Mouse (Mus musculus) MEL (cell line): ENCODE data around the gene Csnk2a2. TPM values are rescaled to one million over a fixed set of nuclear protein-coding genes. Genes with fewer than 3 reads are reported as not detected.

Experiments
- DNase-seq: peaks from one replicate; pipeline ENCODE4 v3.0.0; 2011; ENCODE audit warnings: low read depth, low spot score
- H3K27ac ChIP-seq: 2 replicates; pipeline ENCODE4 v1.5.1; 2012; ENCODE audit warnings: low read depth, mild to moderate bottlenecking, control low read depth, low read length, moderate library complexity; ENCODE audit not compliant: control insufficient read depth
- H3K27me3 ChIP-seq, 2 experiments: fragments of 150-350 bp in 1 of 2; sonication (generic) in 1 of 2; 2 replicates each; pipeline ENCODE4 v1.6.1; 2012; ENCODE audit warnings: low read length in 2 of 2, mild to moderate bottlenecking in 2 of 2, improper control_type of control experiment in 1 of 2, moderate library complexity in 1 of 2; ENCODE audit not compliant: insufficient read depth in 2 of 2, control insufficient read depth in 1 of 2
- H3K36me3 ChIP-seq, 2 experiments: 2 replicates each; pipeline ENCODE4 v1.6.1; 2012 to 2014; ENCODE audit warnings: low read length in 2 of 2, improper control_type of control experiment in 1 of 2, inconsistent platforms in 1 of 2, mild to moderate bottlenecking in 1 of 2; ENCODE audit not compliant: insufficient read depth in 2 of 2, control insufficient read depth in 1 of 2
- H3K4me1 ChIP-seq, 2 experiments: fragments of 150-350 bp in 1 of 2; sonication (generic) in 1 of 2; 2 replicates each; pipeline ENCODE4 v1.6.1; 2012; ENCODE audit warnings: low read length in 2 of 2, improper control_type of control experiment in 1 of 2, mild to moderate bottlenecking in 1 of 2; ENCODE audit not compliant: insufficient read depth in 2 of 2, control insufficient read depth in 1 of 2
- H3K4me3 ChIP-seq, 2 experiments: fragments of 150-350 bp in 1 of 2; sonication (generic) in 1 of 2; 2 replicates each; pipeline ENCODE4 v1.5.1; 2012; ENCODE audit warnings: low read depth in 2 of 2, low read length in 2 of 2, mild to moderate bottlenecking in 2 of 2, moderate library complexity in 2 of 2, control low read depth in 1 of 2, improper control_type of control experiment in 1 of 2; ENCODE audit not compliant: control insufficient read depth in 1 of 2, insufficient read depth in 1 of 2
- H3K79me2 ChIP-seq: 2 replicates; pipeline ENCODE4 v1.6.1; 2012; ENCODE audit warnings: mild to moderate bottlenecking, low read length, moderate library complexity; ENCODE audit not compliant: control insufficient read depth, poor library complexity, insufficient read depth
- H3K9ac ChIP-seq: 2 replicates; pipeline ENCODE4 v1.6.1; 2012; ENCODE audit warnings: low read depth, mild to moderate bottlenecking, control low read depth, low read length, moderate library complexity; ENCODE audit not compliant: control insufficient read depth, poor library complexity, severe bottlenecking
- H3K9me3 ChIP-seq: fragments of 150-350 bp; sonication (generic); replicated peaks from 2 replicates; pipeline ENCODE4 v1.6.1; 2012; ENCODE audit warnings: mild to moderate bottlenecking, low read length, improper control_type of control experiment, moderate library complexity; ENCODE audit not compliant: insufficient read depth
- BHLHE40 ChIP-seq: IDR thresholded peaks from 2 replicates; pipeline ENCODE4 v1.6.1; 2012; ENCODE audit warnings: low read depth, mild to moderate bottlenecking, inconsistent platforms, low read length, improper control_type of control experiment, borderline replicate concordance
- CHD1 ChIP-seq: IDR thresholded peaks from 2 replicates; pipeline ENCODE4 v1.6.1; 2012; ENCODE audit warnings: low read depth, mild to moderate bottlenecking, inconsistent platforms, low read length, improper control_type of control experiment
- CHD2 ChIP-seq: IDR thresholded peaks from 2 replicates; pipeline ENCODE4 v1.6.1; 2011; ENCODE audit warnings: low read length, improper control_type of control experiment
- EP300 ChIP-seq, 2 experiments: IDR thresholded peaks; 2 replicates each; pipeline ENCODE4 v1.6.1; 2011; ENCODE audit warnings: improper control_type of control experiment in 2 of 2, low read length in 2 of 2, low read depth in 1 of 2, mild to moderate bottlenecking in 1 of 2
- ETS1 ChIP-seq: IDR thresholded peaks from 2 replicates; pipeline ENCODE4 v1.6.1; 2012; ENCODE audit warnings: low read depth, mild to moderate bottlenecking, inconsistent platforms, low read length, improper control_type of control experiment, moderate library complexity
- GABPA ChIP-seq: IDR thresholded peaks from 2 replicates; pipeline ENCODE4 v1.6.1; 2012; ENCODE audit warnings: low read depth, mild to moderate bottlenecking, inconsistent platforms, low read length, improper control_type of control experiment, moderate library complexity
- JUND ChIP-seq: IDR thresholded peaks from 2 replicates; pipeline ENCODE4 v1.6.1; 2011; ENCODE audit warnings: low read depth, mild to moderate bottlenecking, improper control_type of control experiment, low read length
- MAFK ChIP-seq: IDR thresholded peaks from 2 replicates; pipeline ENCODE4 v1.6.1; 2011; ENCODE audit warnings: low read depth, mild to moderate bottlenecking, low read length, improper control_type of control experiment, borderline replicate concordance
- MAX ChIP-seq: IDR thresholded peaks from 2 replicates; pipeline ENCODE4 v1.6.1; 2011; ENCODE audit warnings: low read length, improper control_type of control experiment
- MXI1 ChIP-seq: IDR thresholded peaks from 2 replicates; pipeline ENCODE4 v1.6.1; 2011; ENCODE audit warnings: mild to moderate bottlenecking, low read depth, low read length, improper control_type of control experiment
- MYB ChIP-seq: IDR thresholded peaks from 2 replicates; pipeline ENCODE4 v1.6.1; 2011; ENCODE audit warnings: mild to moderate bottlenecking, low read depth, low read length, improper control_type of control experiment
- NELFE ChIP-seq: IDR thresholded peaks from 2 replicates; pipeline ENCODE4 v1.6.1; 2011; ENCODE audit warnings: low read depth, low read length, improper control_type of control experiment
- NRF1 ChIP-seq: IDR thresholded peaks from 2 replicates; pipeline ENCODE4 v1.6.1; 2014; ENCODE audit warnings: low read depth, mild to moderate bottlenecking, inconsistent platforms, low read length, improper control_type of control experiment, moderate library complexity; ENCODE audit not compliant: poor library complexity, insufficient read depth, severe bottlenecking
- POLR2A ChIP-seq, 2 experiments: IDR thresholded peaks; 2 replicates each; pipeline ENCODE4 v1.6.1; 2011 to 2012; ENCODE audit warnings: low read length in 2 of 2, mild to moderate bottlenecking in 2 of 2, control low read depth in 1 of 2, improper control_type of control experiment in 1 of 2, low read depth in 1 of 2, moderate library complexity in 1 of 2; ENCODE audit not compliant: control insufficient read depth in 1 of 2, insufficient read depth in 1 of 2, poor library complexity in 1 of 2
- RAD21 ChIP-seq: IDR thresholded peaks from 2 replicates; pipeline ENCODE4 v1.6.1; 2011; ENCODE audit warnings: mild to moderate bottlenecking, low read depth, low read length, improper control_type of control experiment
- RCOR1 ChIP-seq: IDR thresholded peaks from 2 replicates; pipeline ENCODE4 v1.6.1; 2012; ENCODE audit warnings: low read depth, mild to moderate bottlenecking, inconsistent platforms, low read length, improper control_type of control experiment
- SIN3A ChIP-seq: IDR thresholded peaks from 2 replicates; pipeline ENCODE4 v1.6.1; 2012; ENCODE audit warnings: low read length, improper control_type of control experiment, inconsistent platforms
- TCF12 ChIP-seq: IDR thresholded peaks from 2 replicates; pipeline ENCODE4 v1.6.1; 2014; ENCODE audit warnings: low read depth, mild to moderate bottlenecking, inconsistent platforms, low read length, improper control_type of control experiment, moderate library complexity
- USF1 ChIP-seq: IDR thresholded peaks from 2 replicates; pipeline ENCODE4 v1.6.1; 2014; ENCODE audit warnings: low read depth, mild to moderate bottlenecking, inconsistent platforms, low read length, improper control_type of control experiment, moderate library complexity
- USF2 ChIP-seq, 2 experiments: IDR thresholded peaks; 2 replicates each; pipeline ENCODE4 v1.6.1; 2011 to 2012; ENCODE audit warnings: improper control_type of control experiment in 2 of 2, low read length in 2 of 2, borderline replicate concordance in 1 of 2, inconsistent platforms in 1 of 2, low read depth in 1 of 2, mild to moderate bottlenecking in 1 of 2; ENCODE audit not compliant: insufficient read depth in 1 of 2
- ZNF384 ChIP-seq: IDR thresholded peaks from 2 replicates; pipeline ENCODE4 v1.6.1; 2012; ENCODE audit warnings: low read depth, mild to moderate bottlenecking, inconsistent platforms, low read length, improper control_type of control experiment
- polyA plus RNA-seq, 2 experiments: library from polyadenylated mRNA; stranded (reverse) in 1 of 2; unstranded in 1 of 2; fragments of >175 nt in 1 of 2; fragments of >200 nt in 1 of 2; gene quantifications; 2 replicates each; pipeline versions ENCODE4 v1.2.1 to v1.2.4; 2012; ENCODE audit warnings: low replicate concordance in 2 of 2, low read depth in 1 of 2; ENCODE audit not compliant: insufficient read length in 2 of 2, insufficient read depth in 1 of 2, missing spikeins in 1 of 2
- total RNA-seq: library from RNA; depleted of rRNA; stranded (reverse); fragments of 300-350 nt; gene quantifications from 2 replicates; pipeline ENCODE4 v1.2.3, GENCODE M21; 2012

Gene Csnk2a2
- total and polyA plus RNA-seq, 3 experiments = 44.0 to 121 TPM; not detected in 1

GRCm38 (mm10) chr8:95424682-95425081 lies 65.2 kb downstream of the Csnk2a2 start:
- H3K27ac ChIP-seq = no peak overlapping the region
- H3K36me3 ChIP-seq = peaks cover 12 to 20% of the 10 kb centered on the region in 2 experiments
- peaks cover 14% of the 10 kb centered on the region for H3K79me2 ChIP-seq
- H3K9ac ChIP-seq = no peak overlapping the region
- DNase-seq = no peak
- H3K4me1 ChIP-seq = peaks cover 10 to 23% of the 10 kb centered on the region in 2 experiments
- no peaks in the 10 kb centered on the region for H3K27me3 ChIP-seq
- no peaks in the 10 kb centered on the region for H3K9me3 ChIP-seq
- TF ChIP-seq ETS1 = no peak
- no peak for TF ChIP-seq SIN3A
- no peak for TF ChIP-seq JUND
- no peak for TF ChIP-seq NRF1
- TF ChIP-seq NELFE = no peak
- TF ChIP-seq BHLHE40 = no peak
- H3K4me3 ChIP-seq = no peak overlapping the region

GRCm38 (mm10) chr8:95422193-95422810 lies 67.5 kb downstream of the Csnk2a2 start:
- H3K27me3 ChIP-seq = no peaks in the 10 kb centered on the region
- TF ChIP-seq NELFE (no peak), USF1 (no peak), ZNF384 (no peak), GABPA (no peak), MXI1 (no peak), CHD2 (no peak), RCOR1 (no peak), USF2 (IDR thresholded peaks at IDR 0.05; ENCODE audit: borderline replicate concordance in 1 of 2, insufficient read depth in 1 of 2, low read depth in 1 of 2, low read length in 2 of 2) (no peak), POLR2A (IDR thresholded peaks at IDR 0.05; ENCODE audit: control insufficient read depth in 1 of 2, insufficient read depth in 1 of 2, low read depth in 1 of 2, low read length in 2 of 2, poor library complexity in 1 of 2) (no peak), ETS1 (no peak), MYB (no peak), EP300 (IDR thresholded peaks at IDR 0.05; ENCODE audit: low read depth in 1 of 2, low read length in 2 of 2) (no peak), MAX (no peak), RAD21 (no peak), TCF12 (no peak), MAFK (no peak), CHD1 (no peak)
- peaks cover 7 to 12% of the 10 kb centered on the region in 2 experiments for H3K36me3 ChIP-seq
- H3K9me3 ChIP-seq = no peaks in the 10 kb centered on the region
- peaks cover 10% of the 10 kb centered on the region for H3K79me2 ChIP-seq
- DNase-seq = no peak
- peaks cover 0 to 5% of the 10 kb centered on the region in 2 experiments; a peak in 1 of 4 replicates for H3K4me1 ChIP-seq
- no peak overlapping the region for H3K4me3 ChIP-seq
- no peak overlapping the region for H3K9ac ChIP-seq
- no peak overlapping the region for H3K27ac ChIP-seq
